Mouse (Mus musculus): Measurements from ENCODE around the gene Banf2. TPM values are rescaled to one million over a fixed set of nuclear protein-coding genes. Genes with fewer than 3 reads are reported as not detected.

The Banf2 gene
- polyA plus RNA-seq, 1 experiment: not detected

GRCm38 (mm10) chr2:144050861-144051260 lies 18.0 kb downstream of the Banf2 start:
- DNase-seq: no peak
- TF ChIP-seq POLR2A (IDR thresholded peaks at IDR 0.05; ENCODE audit: low read depth, low read length): no peak
- no peak for TF ChIP-seq CTCF (conservative IDR thresholded peaks at IDR 0.05; ENCODE audit: insufficient read depth, insufficient read length, low read depth, low read length)
- no peak overlapping the region for H3K4me3 ChIP-seq (ENCODE audit: insufficient read depth, low read depth, low read length)
- WGBS: 90% methylated on average over 6 of the region's 6 CpGs
- no peak overlapping the region for H3K27ac ChIP-seq (ENCODE audit: insufficient read depth, low read depth, low read length)
- no peaks in the 10 kb centered on the region for H3K4me1 ChIP-seq (ENCODE audit: control insufficient read depth, insufficient read depth, low read length)
- H3K27me3 ChIP-seq (replicated peaks; ENCODE audit: control insufficient read depth, insufficient read depth, low read length): no peaks in the 10 kb centered on the region
- H3K36me3 ChIP-seq (ENCODE audit: control insufficient read depth, insufficient read depth, low read length): no peaks in the 10 kb centered on the region

GRCm38 (mm10) chr2:144052410-144053065 lies 19.7 kb downstream of the Banf2 start:
- H3K27ac ChIP-seq (ENCODE audit: insufficient read depth, low read depth, low read length): no peak overlapping the region
- TF ChIP-seq POLR2A (IDR thresholded peaks at IDR 0.05; ENCODE audit: low read depth, low read length): no peak
- TF ChIP-seq CTCF (conservative IDR thresholded peaks at IDR 0.05; ENCODE audit: insufficient read depth, insufficient read length, low read depth, low read length): no peak
- H3K4me1 ChIP-seq (ENCODE audit: control insufficient read depth, insufficient read depth, low read length): no peaks in the 10 kb centered on the region
- H3K36me3 ChIP-seq (ENCODE audit: control insufficient read depth, insufficient read depth, low read length): no peaks in the 10 kb centered on the region
- 86% methylated on average over 8 of the region's 8 CpGs for WGBS
- no peaks in the 10 kb centered on the region for H3K27me3 ChIP-seq (replicated peaks; ENCODE audit: control insufficient read depth, insufficient read depth, low read length)
- DNase-seq: no peak
- H3K4me3 ChIP-seq (ENCODE audit: insufficient read depth, low read depth, low read length): no peak overlapping the region

- TF ChIP-seq CTCF (conservative IDR thresholded peaks at IDR 0.05; ENCODE audit: insufficient read depth, insufficient read length, low read depth, low read length): no peak
- 85% methylated on average over 2 of the region's 2 CpGs for WGBS
- no peak overlapping the region for H3K27ac ChIP-seq (ENCODE audit: insufficient read depth, low read depth, low read length)
- no peaks in the 10 kb centered on the region for H3K36me3 ChIP-seq (ENCODE audit: control insufficient read depth, insufficient read depth, low read length)
- no peak for DNase-seq
- no peaks in the 10 kb centered on the region for H3K4me1 ChIP-seq (ENCODE audit: control insufficient read depth, insufficient read depth, low read length)
- no peaks in the 10 kb centered on the region for H3K27me3 ChIP-seq (replicated peaks; ENCODE audit: control insufficient read depth, insufficient read depth, low read length)
- no peak overlapping the region for H3K4me3 ChIP-seq (ENCODE audit: insufficient read depth, low read depth, low read length)
Observed at GRCm38 (mm10) chr2:144057735-144058134, 24.9 kb downstream of the Banf2 start.

DNA sequence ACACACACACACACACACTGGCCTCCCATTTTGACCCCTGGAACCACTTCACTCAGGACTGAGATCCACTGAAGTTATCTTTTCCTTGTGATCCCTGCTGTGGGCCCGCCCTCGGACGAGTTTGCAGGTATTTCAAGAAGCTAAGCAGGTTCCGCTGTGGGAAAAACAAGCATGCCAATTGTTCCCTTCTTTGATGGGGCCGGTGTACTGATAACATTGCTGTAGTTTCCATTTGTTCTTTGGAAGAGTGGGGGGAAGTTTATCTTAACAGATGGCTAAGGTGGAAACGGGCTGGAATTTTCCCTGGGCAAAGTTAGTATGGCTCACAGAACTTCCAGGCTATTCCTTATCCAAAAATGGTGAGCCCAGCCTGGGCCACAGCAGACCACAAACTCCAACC lies 28.8 kb downstream of the Banf2 start:
- WGBS: 84% methylated on average over 6 of the region's 6 CpGs
- TF ChIP-seq CTCF (conservative IDR thresholded peaks at IDR 0.05; ENCODE audit: insufficient read depth, insufficient read length, low read depth, low read length) (no peak), POLR2A (IDR thresholded peaks at IDR 0.05; ENCODE audit: low read depth, low read length) (no peak)
- DNase-seq: no peak
- no peaks in the 10 kb centered on the region for H3K36me3 ChIP-seq (ENCODE audit: control insufficient read depth, insufficient read depth, low read length)
- no peak overlapping the region for H3K4me3 ChIP-seq (ENCODE audit: insufficient read depth, low read depth, low read length)
- no peak overlapping the region for H3K27ac ChIP-seq (ENCODE audit: insufficient read depth, low read depth, low read length)
- H3K27me3 ChIP-seq (replicated peaks; ENCODE audit: control insufficient read depth, insufficient read depth, low read length): no peaks in the 10 kb centered on the region
- H3K4me1 ChIP-seq (ENCODE audit: control insufficient read depth, insufficient read depth, low read length): no peaks in the 10 kb centered on the region

DNA sequence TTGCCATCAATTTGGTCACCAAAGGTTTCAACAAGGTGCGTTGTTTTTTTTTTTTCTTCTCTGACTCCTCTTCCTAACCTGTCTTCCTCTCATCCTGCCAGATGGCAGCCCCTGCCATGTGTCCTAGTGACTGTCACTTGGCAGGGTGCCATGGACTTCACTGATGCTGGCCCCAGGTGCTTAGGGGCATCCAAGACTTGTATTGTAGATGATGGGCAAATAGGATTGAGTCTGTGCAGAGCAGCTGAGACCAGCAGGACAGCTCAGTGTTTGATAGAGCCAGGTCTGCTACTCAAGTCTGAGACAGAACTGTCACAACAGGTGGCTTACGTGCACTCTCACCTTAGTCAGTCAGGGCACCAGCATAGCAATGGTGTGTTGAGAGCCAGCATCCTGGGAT lies 32.6 kb downstream of the Banf2 start:
- H3K27me3 ChIP-seq (replicated peaks; ENCODE audit: control insufficient read depth, insufficient read depth, low read length): no peaks in the 10 kb centered on the region
- no peak for DNase-seq
- no peak overlapping the region for H3K27ac ChIP-seq (ENCODE audit: insufficient read depth, low read depth, low read length)
- TF ChIP-seq CTCF (conservative IDR thresholded peaks at IDR 0.05; ENCODE audit: insufficient read depth, insufficient read length, low read depth, low read length) (no peak), POLR2A (IDR thresholded peaks at IDR 0.05; ENCODE audit: low read depth, low read length) (no peak)
- 91% methylated on average over 2 of the region's 2 CpGs for WGBS
- no peaks in the 10 kb centered on the region for H3K4me1 ChIP-seq (ENCODE audit: control insufficient read depth, insufficient read depth, low read length)
- H3K36me3 ChIP-seq (ENCODE audit: control insufficient read depth, insufficient read depth, low read length): no peaks in the 10 kb centered on the region
- H3K4me3 ChIP-seq (ENCODE audit: insufficient read depth, low read depth, low read length): no peak overlapping the region

- no peaks in the 10 kb centered on the region for H3K27me3 ChIP-seq (replicated peaks; ENCODE audit: control insufficient read depth, insufficient read depth, low read length)
- H3K4me1 ChIP-seq (ENCODE audit: control insufficient read depth, insufficient read depth, low read length): no peaks in the 10 kb centered on the region
- no peak overlapping the region for H3K4me3 ChIP-seq (ENCODE audit: insufficient read depth, low read depth, low read length)
- no peaks in the 10 kb centered on the region for H3K36me3 ChIP-seq (ENCODE audit: control insufficient read depth, insufficient read depth, low read length)
- WGBS: 93% methylated on average over 4 of the region's 4 CpGs
- DNase-seq: no peak
- TF ChIP-seq CTCF (conservative IDR thresholded peaks at IDR 0.05; ENCODE audit: insufficient read depth, insufficient read length, low read depth, low read length) (no peak), POLR2A (IDR thresholded peaks at IDR 0.05; ENCODE audit: low read depth, low read length) (no peak)
- no peak overlapping the region for H3K27ac ChIP-seq (ENCODE audit: insufficient read depth, low read depth, low read length)
Observed at GRCm38 (mm10) chr2:144069663-144070062, 36.8 kb downstream of the Banf2 start.

DNA sequence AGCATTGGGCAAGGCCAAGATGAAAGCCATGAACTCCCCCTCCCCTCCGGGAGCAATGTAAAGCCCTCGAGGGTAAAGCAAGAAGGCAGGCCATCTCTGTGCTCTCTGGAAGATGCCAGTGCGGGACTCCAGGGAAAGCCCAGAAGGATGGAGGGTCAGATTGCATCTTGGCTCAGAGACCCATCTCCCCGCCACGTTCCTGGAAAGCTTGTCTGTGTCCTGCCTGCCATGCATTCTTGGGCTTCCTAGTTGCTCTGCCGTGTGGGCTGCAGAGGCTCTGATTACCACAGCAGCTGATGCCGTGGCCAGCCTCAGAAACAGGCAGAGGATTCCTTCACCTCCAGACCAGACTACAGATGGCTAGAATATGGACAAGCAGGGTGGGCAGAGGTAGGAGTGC lies 37.6 kb downstream of the Banf2 start:
- TF ChIP-seq POLR2A (IDR thresholded peaks at IDR 0.05; ENCODE audit: low read depth, low read length) (no peak), CTCF (conservative IDR thresholded peaks at IDR 0.05; ENCODE audit: insufficient read depth, insufficient read length, low read depth, low read length) (no peak)
- H3K27ac ChIP-seq (ENCODE audit: insufficient read depth, low read depth, low read length): no peak overlapping the region
- 56% methylated on average over 7 of the region's 7 CpGs for WGBS
- no peaks in the 10 kb centered on the region for H3K36me3 ChIP-seq (ENCODE audit: control insufficient read depth, insufficient read depth, low read length)
- no peaks in the 10 kb centered on the region for H3K27me3 ChIP-seq (replicated peaks; ENCODE audit: control insufficient read depth, insufficient read depth, low read length)
- H3K4me3 ChIP-seq (ENCODE audit: insufficient read depth, low read depth, low read length): no peak overlapping the region
- DNase-seq: no peak
- H3K4me1 ChIP-seq (ENCODE audit: control insufficient read depth, insufficient read depth, low read length): no peaks in the 10 kb centered on the region
